Mouse (Mus musculus) spleen, adult 2 months (tissue): ENCODE measurements around the gene Gtf2b.

Source experiments
- CTCF ChIP-seq: fragments of 200-500 bp; IDR thresholded peaks from 2 replicates; pipeline ENCODE4 v1.5.1; 2011; ENCODE audit warnings: mild to moderate bottlenecking, inconsistent platforms; ENCODE audit not compliant: insufficient read depth, insufficient read length, insufficient replicate concordance; ENCODE audit errors: extremely low read depth
- POLR2A ChIP-seq: fragments of 200-500 bp; IDR thresholded peaks from 2 replicates; pipeline ENCODE4 v1.6.1; 2011; ENCODE audit warnings: low read depth, low read length, inconsistent platforms

DNA sequence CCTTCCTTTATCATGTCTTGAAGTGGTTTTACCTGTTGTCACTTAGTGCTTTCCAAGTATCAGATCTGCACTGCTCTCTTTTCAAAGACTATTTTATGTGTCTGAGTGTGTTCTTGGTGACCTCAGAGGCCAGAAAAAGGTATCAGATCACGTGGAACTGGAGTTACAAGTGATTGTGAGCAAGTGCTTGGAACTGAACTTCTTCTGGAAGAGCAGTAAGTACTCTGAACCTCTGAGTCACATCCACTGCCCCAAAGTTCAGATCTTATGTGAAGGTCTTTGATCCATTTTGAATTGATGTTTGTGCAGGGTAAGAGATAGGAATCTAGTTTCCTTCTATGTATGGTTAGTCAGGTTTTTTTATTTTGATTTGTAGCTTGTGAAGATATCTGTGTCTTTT is 5.7 kb downstream of the Gtf2b start:
- TF ChIP-seq CTCF, result no peak
- TF ChIP-seq POLR2A, result no peak
